Mouse (Mus musculus) CH12.LX (cell line): ENCODE measurements around the gene Selenoo. TPM values are rescaled to one million over a fixed set of nuclear protein-coding genes. Genes with fewer than 3 reads are reported as not detected.

Experiments
- DNase-seq: peaks from one replicate; pipeline ENCODE4 v3.0.0-alpha.2; 2013; ENCODE audit errors: extremely low read depth
- H3K27ac ChIP-seq: 2 replicates; pipeline ENCODE4 v1.5.1; 2012; ENCODE audit warnings: low read depth, mild to moderate bottlenecking, control low read depth, moderate library complexity; ENCODE audit not compliant: insufficient read depth
- H3K27me3 ChIP-seq: replicated peaks from 2 replicates; pipeline ENCODE3; 2012; ENCODE audit warnings: inconsistent platforms
- H3K36me3 ChIP-seq, 2 experiments: replicated peaks in 1 of 2; 2 replicates each; pipeline versions ENCODE3 to v1.6.1; 2012; ENCODE audit warnings: inconsistent platforms in 1 of 2, low read length in 1 of 2, mild to moderate bottlenecking in 1 of 2, mixed read lengths in 1 of 2, moderate library complexity in 1 of 2; ENCODE audit not compliant: control insufficient read depth in 1 of 2, insufficient read depth in 1 of 2
- H3K4me1 ChIP-seq, 2 experiments: 2 replicates each; pipeline ENCODE4 v1.6.1; 2012; ENCODE audit warnings: inconsistent platforms in 1 of 2, moderate library complexity in 1 of 2; ENCODE audit not compliant: insufficient read depth in 2 of 2, control insufficient read depth in 1 of 2
- H3K4me2 ChIP-seq: 2 replicates; pipeline ENCODE4 v1.6.1; 2012; ENCODE audit warnings: low read depth, mild to moderate bottlenecking, control low read depth; ENCODE audit not compliant: poor library complexity, insufficient read depth, severe bottlenecking
- H3K4me3 ChIP-seq, 3 experiments: fragments of 150-350 bp in 1 of 3; sonication (generic) in 1 of 3; replicated peaks in 1 of 3; 2 replicates each; pipeline versions ENCODE3 to v1.5.1; 2011 to 2012; ENCODE audit warnings: low read depth in 2 of 3, low read length in 2 of 3, mild to moderate bottlenecking in 2 of 3, moderate library complexity in 2 of 3, control low read depth in 1 of 3, improper control_type of control experiment in 1 of 3, inconsistent platforms in 1 of 3, mixed read lengths in 1 of 3; ENCODE audit not compliant: poor library complexity in 1 of 3
- H3K79me2 ChIP-seq: replicated peaks from 2 replicates; pipeline ENCODE4 v1.6.1; 2012; ENCODE audit warnings: mild to moderate bottlenecking, moderate library complexity; ENCODE audit not compliant: control insufficient read depth, poor library complexity, insufficient read depth, severe bottlenecking; ENCODE audit errors: extremely low read depth
- H3K9ac ChIP-seq: 2 replicates; pipeline ENCODE4 v1.6.1; 2012; ENCODE audit warnings: low read depth, mild to moderate bottlenecking, control low read depth, moderate library complexity; ENCODE audit not compliant: insufficient read depth
- H3K9me3 ChIP-seq: replicated peaks from 2 replicates; pipeline ENCODE3; 2012; ENCODE audit warnings: low read length, inconsistent platforms, mixed read lengths
- CTCF ChIP-seq, 2 experiments: IDR thresholded peaks in 1 of 2; conservative IDR thresholded peaks in 1 of 2; 2 replicates each; pipeline ENCODE4 v1.5.1; 2011 to 2012; ENCODE audit warnings: low read depth in 2 of 2, low read length in 2 of 2, improper control_type of control experiment in 1 of 2, inconsistent platforms in 1 of 2, mild to moderate bottlenecking in 1 of 2, moderate library complexity in 1 of 2
- E2F4 ChIP-seq: IDR thresholded peaks from 2 replicates; pipeline ENCODE4 v1.6.1; 2011; ENCODE audit warnings: low read depth, low read length, improper control_type of control experiment; ENCODE audit not compliant: insufficient replicate concordance
- ELF1 ChIP-seq: IDR thresholded peaks from 2 replicates; pipeline ENCODE4 v1.6.1; 2014; ENCODE audit warnings: low read depth, mild to moderate bottlenecking, inconsistent platforms, low read length, improper control_type of control experiment
- ETS1 ChIP-seq: conservative IDR thresholded peaks from 2 replicates; pipeline ENCODE4 v1.6.1; 2012; ENCODE audit warnings: low read depth, mild to moderate bottlenecking, inconsistent platforms, low read length, improper control_type of control experiment, moderate library complexity
- GABPA ChIP-seq: IDR thresholded peaks from 2 replicates; pipeline ENCODE4 v1.6.1; 2012; ENCODE audit warnings: low read depth, low read length, improper control_type of control experiment, inconsistent platforms; ENCODE audit not compliant: insufficient replicate concordance
- HCFC1 ChIP-seq: IDR thresholded peaks from 2 replicates; pipeline ENCODE4 v1.6.1; 2012; ENCODE audit warnings: low read depth, mild to moderate bottlenecking, inconsistent platforms, low read length, improper control_type of control experiment
- MAFK ChIP-seq: IDR thresholded peaks from 2 replicates; pipeline ENCODE4 v1.6.1; 2011; ENCODE audit warnings: low read length, improper control_type of control experiment; ENCODE audit not compliant: insufficient replicate concordance
- MAX ChIP-seq: IDR thresholded peaks from 2 replicates; pipeline ENCODE4 v1.6.1; 2011; ENCODE audit warnings: low read length, improper control_type of control experiment
- MAZ ChIP-seq: IDR thresholded peaks from 2 replicates; pipeline ENCODE4 v1.6.1; 2012; ENCODE audit warnings: low read depth, mild to moderate bottlenecking, inconsistent platforms, low read length, improper control_type of control experiment, moderate library complexity
- MEF2A ChIP-seq: IDR thresholded peaks from 2 replicates; pipeline ENCODE4 v1.6.1; 2014; ENCODE audit warnings: low read depth, mild to moderate bottlenecking, inconsistent platforms, low read length, improper control_type of control experiment, borderline replicate concordance
- NELFE ChIP-seq: IDR thresholded peaks from 2 replicates; pipeline ENCODE4 v1.6.1; 2011; ENCODE audit warnings: low read depth, low read length, improper control_type of control experiment
- PAX5 ChIP-seq: IDR thresholded peaks from 2 replicates; pipeline ENCODE4 v1.6.1; 2012; ENCODE audit warnings: low read length, inconsistent platforms, mixed read lengths
- POLR2A ChIP-seq: IDR thresholded peaks from 2 replicates; pipeline ENCODE4 v1.6.1; 2011; ENCODE audit warnings: low read depth, mild to moderate bottlenecking, improper control_type of control experiment, low read length
- POLR2AphosphoS2 ChIP-seq: IDR thresholded peaks from 2 replicates; pipeline ENCODE4 v1.6.1; 2011; ENCODE audit warnings: low read depth, low read length, improper control_type of control experiment
- RAD21 ChIP-seq: IDR thresholded peaks from 2 replicates; pipeline ENCODE4 v1.6.1; 2011; ENCODE audit warnings: low read depth, mild to moderate bottlenecking, low read length, improper control_type of control experiment, moderate library complexity
- SMC3 ChIP-seq: IDR thresholded peaks from 2 replicates; pipeline ENCODE4 v1.6.1; 2011; ENCODE audit warnings: low read depth, low read length, improper control_type of control experiment
- TBP ChIP-seq: conservative IDR thresholded peaks from 2 replicates; pipeline ENCODE4 v1.6.1; 2011; ENCODE audit warnings: low read depth, low read length, improper control_type of control experiment
- TCF12 ChIP-seq: IDR thresholded peaks from 2 replicates; pipeline ENCODE4 v1.6.1; 2014; ENCODE audit warnings: low read depth, mild to moderate bottlenecking, inconsistent platforms, low read length, improper control_type of control experiment
- USF2 ChIP-seq: conservative IDR thresholded peaks from 2 replicates; pipeline ENCODE4 v1.6.1; 2011; ENCODE audit warnings: low read depth, low read length, improper control_type of control experiment
- ZMIZ1 ChIP-seq: IDR thresholded peaks from 2 replicates; pipeline ENCODE4 v1.6.1; 2012; ENCODE audit warnings: low read depth, mild to moderate bottlenecking, inconsistent platforms, low read length, improper control_type of control experiment
- ZNF384 ChIP-seq: IDR thresholded peaks from 2 replicates; pipeline ENCODE4 v1.6.1; 2012; ENCODE audit warnings: low read depth, low read length, improper control_type of control experiment, inconsistent platforms
- dilution Hi-C: fragments of 300-500 bp; cut with MboI; formaldehyde crosslinking; loops from 2 replicates; pipeline ENCODE4 v1.14.3; 2020; ENCODE audit warnings: low sequenced_read_pairs; ENCODE audit not compliant: extremely low pct_unique_long_range_greater_than_20kb, extremely low pct_ligation_motif_present
- in situ Hi-C: fragments of 300-500 bp; cut with MboI; formaldehyde crosslinking; loops from 3 replicates; pipeline ENCODE4 v1.14.3; 2019; ENCODE audit warnings: low sequenced_read_pairs, low pct_ligation_motif_present, low pct_unique_long_range_greater_than_20kb, mixed read lengths
- polyA plus RNA-seq: library from polyadenylated mRNA; unstranded; fragments of >175 nt; gene quantifications from 2 replicates; pipeline ENCODE4 v1.2.1, GENCODE M21; 2012; ENCODE audit warnings: low read depth; ENCODE audit not compliant: insufficient read length
- total RNA-seq, 2 experiments: library from RNA; depleted of rRNA; stranded (reverse); fragments of 300-350 nt in 1 of 2; fragments of >200 nt in 1 of 2; gene quantifications; 2 replicates each; pipeline ENCODE4 v1.2.3; 2012 to 2014

Gene Selenoo
- total and polyA plus RNA-seq, 3 experiments = 3.7 to 11.7 (median 8.7) TPM

DNA sequence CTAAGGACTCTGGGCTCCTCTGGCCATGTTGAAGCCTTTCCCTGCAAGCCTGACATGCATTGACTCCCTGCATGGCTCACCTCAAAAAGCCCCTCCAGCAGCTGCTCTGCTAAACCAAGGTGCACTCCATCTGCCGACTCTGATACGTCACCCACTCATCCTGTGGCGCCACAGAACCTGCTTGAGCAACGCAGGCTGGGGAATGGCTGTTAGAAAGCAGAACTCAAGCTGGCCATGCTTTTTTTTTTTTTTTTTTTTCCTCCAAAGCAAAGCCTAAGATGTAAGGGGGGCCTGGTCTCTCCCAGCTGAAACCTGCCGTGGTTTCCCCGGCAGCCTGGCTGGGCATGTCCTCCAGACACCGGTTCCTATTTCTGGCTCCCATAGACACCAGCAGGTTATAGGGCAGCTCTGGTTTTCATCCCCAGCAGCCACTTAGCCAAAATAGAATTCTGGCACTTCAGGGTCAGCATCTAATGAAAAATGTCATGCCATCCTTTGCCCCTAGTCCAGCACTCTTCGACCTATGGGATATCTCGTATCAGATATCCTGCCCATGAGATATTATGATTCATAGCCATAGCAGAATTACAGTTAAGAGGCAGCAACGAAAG is 14.8 kb upstream of the Selenoo start:
- Histone ChIP-seq H3K9me3 (no peaks in the 10 kb centered on the region), H3K36me3 (no peaks in the 10 kb centered on the region), H3K9ac (no peak overlapping the region), H3K79me2 (peaks cover 22% of the 10 kb centered on the region), H3K27me3 (peaks cover 48% of the 10 kb centered on the region), H3K4me1 (peaks cover 6 to 34% of the 10 kb centered on the region in 2 experiments; a peak in 2 of 4 replicates), H3K4me2 (no peak overlapping the region), H3K27ac (no peak overlapping the region), H3K4me3 (no peak overlapping the region)
- TF ChIP-seq ZNF384 (peak; percentile 76), E2F4 (no peak)
- DNase-seq = peak; percentile 18
- dilution Hi-C loops = no loop called here
- in situ Hi-C loops = loop anchor here (10.0 to 25.0 kb wide), 3 partner anchors 112 to 351 kb away; partner anchors contain the start of genes C730034F03Rik, Chkb, Cpt1b and Gm44502

DNA sequence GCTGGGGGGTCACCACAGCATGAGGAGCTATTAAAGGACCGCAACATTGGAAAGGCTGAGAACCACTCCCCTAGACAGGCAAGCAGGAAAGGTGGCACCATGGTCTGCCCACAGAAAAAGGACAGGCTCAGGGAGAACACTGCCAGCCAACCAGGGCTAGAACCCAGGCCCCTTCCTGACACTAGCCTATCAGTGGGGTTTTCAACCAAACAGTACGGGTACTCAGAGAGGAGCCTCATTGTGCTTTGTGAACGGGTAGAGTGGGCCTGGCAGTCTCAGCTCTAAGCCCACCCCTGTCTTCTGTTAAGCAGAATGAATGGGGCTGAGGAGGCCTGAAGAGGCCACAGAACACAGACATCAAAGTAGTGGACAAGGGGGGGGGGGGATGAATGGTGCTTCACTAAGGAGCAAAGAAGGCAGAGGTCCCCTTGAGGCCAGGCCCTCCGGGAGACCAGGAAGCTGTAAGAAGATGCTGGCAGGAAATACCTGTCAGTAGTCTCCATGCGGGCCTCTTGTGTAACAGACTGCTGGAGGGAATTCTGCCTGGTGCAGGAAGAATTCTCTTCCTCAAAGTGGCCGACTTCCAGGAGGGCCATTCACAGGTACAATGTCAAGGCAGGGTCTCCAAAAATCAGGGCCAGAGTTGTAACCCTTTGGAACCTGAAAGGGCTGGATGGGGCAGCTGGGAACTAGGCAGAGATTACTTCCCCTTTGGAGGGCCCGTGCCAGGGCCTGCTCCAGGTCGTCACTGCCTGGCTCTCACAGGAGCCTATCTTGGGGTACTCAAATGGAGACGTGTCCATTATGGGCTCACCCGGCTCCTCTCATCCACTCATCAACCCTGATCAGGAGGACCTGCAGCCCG is 14.0 kb upstream of the Selenoo start, which contains the start of gene Trabd:
TSS of gene Trabd (plus strand) at position 512 of the 865 bp plus-strand sequence.
- DNase-seq = no peak
- H3K79me2 ChIP-seq = peaks cover 29% of the 10 kb centered on the region
- TF ChIP-seq MEF2A (no peak), CTCF (conservative IDR thresholded peaks at IDR 0.05 in 1 of 2, IDR thresholded peaks at IDR 0.05 in 1 of 2; ENCODE audit: low read depth in 2 of 2, low read length in 2 of 2) (no peak), SMC3 (no peak), TCF12 (no peak), E2F4 (no peak), MAX (no peak), USF2 (no peak), ETS1 (no peak), PAX5 (no peak), GABPA (no peak), POLR2AphosphoS2 (no peak), ZMIZ1 (no peak), ELF1 (no peak), MAZ (no peak), HCFC1 (no peak), NELFE (no peak), POLR2A (no peak), TBP (no peak), RAD21 (no peak), MAFK (no peak)
- TF ChIP-seq, all 38 proteins: peak for 0
- Histone ChIP-seq H3K36me3 (peaks cover 0 to 5% of the 10 kb centered on the region in 2 experiments), H3K27ac (no peak within 1 kb of the TSS), H3K4me3 (peak within 1 kb of the TSS; percentile 65 to 88 (median 87)), H3K4me1 (peaks cover 6 to 41% of the 10 kb centered on the region in 2 experiments; a peak in 3 of 4 replicates), H3K9me3 (no peaks in the 10 kb centered on the region), H3K9ac (peak within 1 kb of the TSS; percentile 96), H3K27me3 (peaks cover 44% of the 10 kb centered on the region), H3K4me2 (peak within 1 kb of the TSS; percentile 72)
- in situ Hi-C loops (loop anchor here (10.0 to 25.0 kb wide), 3 partner anchors 113 to 350 kb away; partner anchors contain the start of genes C730034F03Rik, Chkb, Cpt1b and Gm44502), dilution Hi-C loops (no loop called here)
